Mouse (Mus musculus) stomach, embryonic 14.5 days (tissue): Measurements from ENCODE around the gene Agpat4. TPM values are rescaled to one million over a fixed set of nuclear protein-coding genes. Genes with fewer than 3 reads are reported as not detected.

Source experiments
- ATAC-seq: fragments of 200-750 bp; cut with Nextera tagmentation; 2 replicates; pipeline ENCODE4 v1.8.0; 2017; ENCODE audit warnings: low read depth, moderate TSS enrichment; ENCODE audit not compliant: insufficient number of reproducible peaks, insufficient read depth, low FRiP score
- H3K27ac ChIP-seq: fragments of 300-500 bp; sonication (generic); 2 replicates; pipeline ENCODE4 v1.5.1; 2014; ENCODE audit warnings: mild to moderate bottlenecking, low read length, moderate library complexity, mixed read lengths
- H3K27me3 ChIP-seq: fragments of 300-500 bp; sonication (generic); 2 replicates; pipeline ENCODE4 v1.6.1; 2014; ENCODE audit warnings: low read length, control low read depth, mixed read lengths; ENCODE audit not compliant: control insufficient read depth, insufficient read depth
- H3K36me3 ChIP-seq: fragments of 300-500 bp; sonication (generic); 2 replicates; pipeline ENCODE4 v1.6.1; 2014; ENCODE audit warnings: mild to moderate bottlenecking, control low read depth, low read length, moderate library complexity, mixed read lengths; ENCODE audit not compliant: control insufficient read depth, insufficient read depth
- H3K4me1 ChIP-seq: fragments of 300-500 bp; sonication (generic); 2 replicates; pipeline ENCODE4 v1.6.1; 2014; ENCODE audit warnings: low read length, control low read depth, mixed read lengths; ENCODE audit not compliant: control insufficient read depth, insufficient read depth
- H3K4me2 ChIP-seq: fragments of 300-500 bp; sonication (generic); replicated peaks from 2 replicates; pipeline ENCODE4 v1.6.1; 2014; ENCODE audit warnings: low read depth, low read length, control low read depth
- H3K4me3 ChIP-seq: fragments of 300-500 bp; sonication (generic); 2 replicates; pipeline ENCODE4 v1.5.1; 2014; ENCODE audit warnings: low read depth, low read length, control low read depth
- H3K9ac ChIP-seq: fragments of 300-500 bp; sonication (generic); replicated peaks from 2 replicates; pipeline ENCODE4 v1.6.1; 2014; ENCODE audit warnings: low read depth, mild to moderate bottlenecking, control low read depth, low read length, moderate library complexity, mixed read lengths
- H3K9me3 ChIP-seq: fragments of 300-500 bp; sonication (generic); 2 replicates; pipeline ENCODE4 v1.6.1; 2016; ENCODE audit warnings: low read depth, low read length, control low read depth; ENCODE audit not compliant: control insufficient read depth
- WGBS: fragments of 180-500 bp; shearing (Covaris S2); extraction: QIAGEN DNeasy Blood & Tissue Kit; methylation state at CpG from one replicate; pipeline ENCODE4 v1.1.7; 2014; 5-methylcytosine and 5-hydroxymethylcytosine counted together
- polyA plus RNA-seq: library from polyadenylated mRNA; unstranded; fragments of >200 nt; fragmentation: Nextera tagmentation; extraction: Ambion mirVana; gene quantifications from 2 replicates; pipeline ENCODE4 v1.2.1, GENCODE M21; 2014

Agpat4 gene
- polyA plus RNA-seq, 1 experiment from 2014 or later: 27.7 TPM

DNA sequence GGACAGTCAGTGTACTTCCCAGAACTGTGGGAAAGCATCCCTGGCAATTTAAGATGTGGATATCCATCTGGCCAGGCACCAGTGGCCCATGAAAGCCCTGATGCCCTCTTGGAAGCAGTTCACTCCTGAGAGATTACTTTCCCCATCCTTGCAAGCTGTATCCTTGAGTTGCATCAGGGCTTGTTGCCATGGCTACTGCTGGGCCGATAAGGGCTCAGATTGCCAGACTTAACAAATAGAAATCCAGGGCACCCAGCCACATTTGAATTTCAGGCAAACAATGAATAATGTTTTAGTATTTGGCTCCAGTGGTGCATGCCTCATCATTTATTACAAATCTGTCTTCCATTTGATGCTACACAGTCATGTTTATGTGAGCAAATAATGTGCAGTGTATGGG lies 69.3 kb downstream of the Agpat4 start:
- no peaks in the 10 kb centered on the region for H3K9me3 ChIP-seq
- H3K27ac ChIP-seq: no peak overlapping the region
- no peaks in the 10 kb centered on the region for H3K27me3 ChIP-seq
- H3K4me1 ChIP-seq: peaks cover 3% of the 10 kb centered on the region; the same call in 1 of the 2 replicates
- no peak for ATAC-seq
- WGBS: 24% methylated on average over 1 of the region's 1 CpGs
- H3K36me3 ChIP-seq: peaks cover 3% of the 10 kb centered on the region; the same call in 1 of the 2 replicates
- no peak overlapping the region for H3K9ac ChIP-seq
- no peak overlapping the region for H3K4me3 ChIP-seq
- H3K4me2 ChIP-seq: no peak overlapping the region

DNA sequence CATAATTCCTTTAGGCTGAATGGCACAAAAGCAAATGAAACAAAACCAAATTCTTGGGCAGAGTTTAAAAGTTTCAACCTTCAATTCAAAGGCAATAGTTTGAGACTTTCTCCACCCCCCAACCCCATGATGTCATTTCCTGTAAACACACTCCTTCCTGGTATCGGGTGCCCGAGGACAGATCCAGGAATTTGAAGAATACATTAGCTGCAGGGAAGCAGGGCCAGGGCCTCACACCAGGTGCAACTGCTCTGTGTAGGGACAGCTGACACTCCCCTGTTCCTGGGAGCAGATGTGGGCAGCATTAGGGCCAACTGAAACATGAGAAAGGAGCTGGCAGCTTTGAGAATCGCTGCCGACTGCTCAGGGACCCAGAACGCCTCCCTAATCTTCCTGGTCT lies 76.6 kb downstream of the Agpat4 start:
- Histone ChIP-seq H3K27ac (peak overlapping the region; percentile 34), H3K9ac (no peak overlapping the region), H3K4me1 (0 out of 2 replicates have a peak, but pooled peaks cover 4% of the 10 kb centered on the region), H3K9me3 (no peaks in the 10 kb centered on the region), H3K27me3 (no peaks in the 10 kb centered on the region), H3K4me2 (no peak overlapping the region; the same call in 1 of the 2 replicates), H3K36me3 (no peaks in the 10 kb centered on the region), H3K4me3 (no peak overlapping the region)
- 5% methylated on average over 5 of the region's 5 CpGs for WGBS
- peak; percentile 60; the same call in 1 of the 2 replicates for ATAC-seq

GRCm38 (mm10) chr17:12195604-12196003 lies 77.1 kb downstream of the Agpat4 start:
- H3K4me2 ChIP-seq: no peak overlapping the region
- H3K4me3 ChIP-seq: no peak overlapping the region
- H3K9ac ChIP-seq: no peak overlapping the region
- no peaks in the 10 kb centered on the region for H3K36me3 ChIP-seq
- WGBS: 17% methylated on average over 10 of the region's 10 CpGs
- peak; percentile 84 for ATAC-seq
- no peaks in the 10 kb centered on the region for H3K9me3 ChIP-seq
- H3K27ac ChIP-seq: peak overlapping the region; percentile 34; the same call in 1 of the 2 replicates
- no peaks in the 10 kb centered on the region for H3K27me3 ChIP-seq
- H3K4me1 ChIP-seq: 0 out of 2 replicates have a peak, but pooled peaks cover 4% of the 10 kb centered on the region

- 79% methylated on average over 4 of the region's 4 CpGs for WGBS
- Histone ChIP-seq H3K9me3 (no peaks in the 10 kb centered on the region), H3K4me2 (no peak overlapping the region), H3K36me3 (no peaks in the 10 kb centered on the region), H3K27me3 (no peaks in the 10 kb centered on the region), H3K4me3 (no peak overlapping the region), H3K9ac (no peak overlapping the region), H3K27ac (no peak overlapping the region), H3K4me1 (peaks cover 20% of the 10 kb centered on the region)
- ATAC-seq: no peak
These were observed 81.4 kb downstream of the Agpat4 start for GRCm38 (mm10) chr17:12199933-12200332.

GRCm38 (mm10) chr17:12201086-12201485 lies 82.6 kb downstream of the Agpat4 start:
- no peak overlapping the region for H3K4me2 ChIP-seq
- 96% methylated on average over 1 of the region's 1 CpGs for WGBS
- no peaks in the 10 kb centered on the region for H3K36me3 ChIP-seq
- no peaks in the 10 kb centered on the region for H3K27me3 ChIP-seq
- H3K9ac ChIP-seq: no peak overlapping the region
- no peak overlapping the region for H3K4me3 ChIP-seq
- peaks cover 27% of the 10 kb centered on the region for H3K4me1 ChIP-seq
- H3K27ac ChIP-seq: no peak overlapping the region
- H3K9me3 ChIP-seq: no peaks in the 10 kb centered on the region
- ATAC-seq: no peak

GRCm38 (mm10) chr17:12203414-12203897 lies 85.0 kb downstream of the Agpat4 start:
- Histone ChIP-seq H3K4me3 (no peak overlapping the region), H3K4me2 (no peak overlapping the region), H3K9me3 (no peaks in the 10 kb centered on the region), H3K27ac (no peak overlapping the region), H3K27me3 (no peaks in the 10 kb centered on the region), H3K9ac (no peak overlapping the region), H3K36me3 (no peaks in the 10 kb centered on the region), H3K4me1 (peaks cover 42% of the 10 kb centered on the region)
- 55% methylated on average over 15 of the region's 15 CpGs for WGBS
- ATAC-seq: no peak

DNA sequence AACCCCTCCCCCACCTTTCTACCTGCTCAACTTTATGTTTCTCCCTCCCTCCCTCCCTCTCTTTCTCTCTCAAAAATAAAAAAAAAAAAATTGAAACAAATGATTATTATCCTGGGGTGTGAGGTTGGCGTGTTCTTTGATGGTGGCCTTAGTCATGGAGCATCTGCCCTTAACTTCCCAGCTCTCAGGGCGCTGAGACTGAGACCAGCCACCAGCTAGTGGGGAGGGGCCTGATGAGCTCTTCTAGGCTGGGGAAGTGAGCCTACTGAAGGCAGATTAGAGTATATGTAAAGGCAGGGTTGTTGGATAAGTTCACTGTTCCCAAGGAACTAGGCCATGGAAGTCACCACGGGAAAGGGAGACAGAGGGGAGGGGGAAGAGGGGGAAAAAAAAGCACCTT lies 85.7 kb downstream of the Agpat4 start:
- Histone ChIP-seq H3K9ac (no peak overlapping the region), H3K4me3 (no peak overlapping the region), H3K4me1 (peaks cover 42% of the 10 kb centered on the region), H3K27me3 (no peaks in the 10 kb centered on the region), H3K4me2 (no peak overlapping the region), H3K9me3 (no peaks in the 10 kb centered on the region), H3K36me3 (no peaks in the 10 kb centered on the region), H3K27ac (peak overlapping the region; percentile 35; the same call in 1 of the 2 replicates)
- ATAC-seq: no peak
- WGBS: 64% methylated on average over 3 of the region's 3 CpGs

- 62% methylated on average over 3 of the region's 3 CpGs for WGBS
- no peak overlapping the region for H3K4me3 ChIP-seq
- ATAC-seq: no peak
- H3K27me3 ChIP-seq: no peaks in the 10 kb centered on the region
- H3K27ac ChIP-seq: peak overlapping the region; percentile 35; the same call in 1 of the 2 replicates
- H3K4me2 ChIP-seq: no peak overlapping the region
- no peaks in the 10 kb centered on the region for H3K9me3 ChIP-seq
- H3K4me1 ChIP-seq: peaks cover 42% of the 10 kb centered on the region
- H3K9ac ChIP-seq: no peak overlapping the region
- H3K36me3 ChIP-seq: no peaks in the 10 kb centered on the region
These were observed 86.1 kb downstream of the Agpat4 start for GRCm38 (mm10) chr17:12204689-12205014.
